Mouse (Mus musculus) kidney, embryonic 16.5 days (tissue): ENCODE measurements at regions not wholly inside any gene's neighbourhood (a gene's known extent, or its start where the extent isn't known, plus 50 kb on each side); places are given as distances from the start of the nearest gene placed in this dataset.
A peak's percentile ranks its signal among the peaks of the same experiment; 100 is the strongest.
"Not testable (repeated sequence)": the region's sequence is repeated elsewhere in the genome, so short reads cannot be mapped to it uniquely, and the experiment has no call there.

ENCODE experiments used
- ATAC-seq: fragments of 200-750 bp; cut with Nextera tagmentation; 2 replicates; pipeline ENCODE4 v1.8.0; 2017; ENCODE audit warnings: moderate TSS enrichment; ENCODE audit not compliant: low FRiP score, low TSS enrichment
- H3K27ac ChIP-seq: fragments of 300-500 bp; sonication (generic); 2 replicates; pipeline ENCODE4 v1.5.1; 2014; ENCODE audit warnings: low read length
- H3K27me3 ChIP-seq: fragments of 300-500 bp; sonication (generic); 2 replicates; pipeline ENCODE4 v1.6.1; 2014; ENCODE audit warnings: low read length, control low read depth, mixed read lengths; ENCODE audit not compliant: insufficient read depth
- H3K36me3 ChIP-seq: fragments of 300-500 bp; sonication (generic); 2 replicates; pipeline ENCODE4 v1.6.1; 2014; ENCODE audit warnings: low read length, control low read depth, mixed read lengths; ENCODE audit not compliant: insufficient read depth
- H3K4me1 ChIP-seq: fragments of 300-500 bp; sonication (generic); 2 replicates; pipeline ENCODE4 v1.6.1; 2014; ENCODE audit warnings: low read length, control low read depth, mixed read lengths; ENCODE audit not compliant: insufficient read depth
- H3K4me2 ChIP-seq: fragments of 300-500 bp; sonication (generic); replicated peaks from 2 replicates; pipeline ENCODE4 v1.6.1; 2014; ENCODE audit warnings: low read depth, low read length
- H3K4me3 ChIP-seq: fragments of 300-500 bp; sonication (generic); 2 replicates; pipeline ENCODE4 v1.5.1; 2014; ENCODE audit warnings: mild to moderate bottlenecking, low read length
- H3K9ac ChIP-seq: fragments of 300-500 bp; sonication (generic); replicated peaks from 2 replicates; pipeline ENCODE4 v1.6.1; 2014; ENCODE audit warnings: low read length
- H3K9me3 ChIP-seq: fragments of 300-500 bp; sonication (generic); 2 replicates; pipeline ENCODE4 v1.6.1; 2016; ENCODE audit warnings: low read length, control low read depth
- WGBS: fragments of 180-500 bp; shearing (Covaris S2); extraction: QIAGEN DNeasy Blood & Tissue Kit; methylation state at CpG from one replicate; pipeline ENCODE4 v1.1.7; 2014; 5-methylcytosine and 5-hydroxymethylcytosine counted together

GRCm38 (mm10) chr16:71342777-71343176 lies 965.3 kb upstream of the Robo1 start:
- Histone ChIP-seq H3K4me2 (no peak overlapping the region), H3K9ac (no peak overlapping the region), H3K27ac (no peak overlapping the region), H3K4me3 (no peak overlapping the region), H3K9me3 (no peaks in the 10 kb centered on the region), H3K4me1 (no peaks in the 10 kb centered on the region), H3K36me3 (no peaks in the 10 kb centered on the region), H3K27me3 (no peaks in the 10 kb centered on the region)
- ATAC-seq = peak; percentile 87; the same call in 1 of the 2 replicates
- WGBS = 63% methylated on average over 2 of the region's 2 CpGs

GRCm38 (mm10) chr16:71344589-71344988 lies 963.5 kb upstream of the Robo1 start:
- Histone ChIP-seq H3K36me3 (no peaks in the 10 kb centered on the region), H3K27ac (no peak overlapping the region), H3K9ac (no peak overlapping the region), H3K9me3 (no peaks in the 10 kb centered on the region), H3K27me3 (no peaks in the 10 kb centered on the region), H3K4me2 (no peak overlapping the region), H3K4me3 (no peak overlapping the region), H3K4me1 (no peaks in the 10 kb centered on the region)
- WGBS = 47% methylated on average over 2 of the region's 2 CpGs
- ATAC-seq = peak; percentile 71; the same call in 1 of the 2 replicates

- Histone ChIP-seq H3K4me3 (0 out of 2 replicates have a peak overlapping the region, but pooled peaks have one; percentile 0), H3K27ac (no peak overlapping the region), H3K9me3 (no peaks in the 10 kb centered on the region), H3K27me3 (no peaks in the 10 kb centered on the region), H3K4me2 (peak overlapping the region; percentile 40), H3K36me3 (no peaks in the 10 kb centered on the region), H3K9ac (no peak overlapping the region), H3K4me1 (no peaks in the 10 kb centered on the region)
- ATAC-seq = peak; percentile 93
- 5% methylated on average over 5 of the region's 5 CpGs for WGBS
Measured at GRCm38 (mm10) chr16:71391872-71392271, 916.2 kb upstream of the Robo1 start.

- H3K27ac ChIP-seq, H3K4me2 ChIP-seq, H3K4me3 ChIP-seq, H3K4me1 ChIP-seq, H3K9ac ChIP-seq, H3K36me3 ChIP-seq, ATAC-seq, H3K9me3 ChIP-seq, H3K27me3 ChIP-seq: not testable (repeated sequence)
- 91% methylated on average over 3 of the region's 3 CpGs for WGBS
Measured at GRCm38 (mm10) chr16:71434791-71435190, 873.3 kb upstream of the Robo1 start.
